Mouse (Mus musculus): Measurements from ENCODE around the gene Opn4. TPM values are rescaled to one million over a fixed set of nuclear protein-coding genes. Genes with fewer than 3 reads are reported as not detected.

Opn4 gene
- polyA plus RNA-seq, 1 experiment from 2014 or later, result not detected

GRCm38 (mm10) chr14:34589185-34589713 is 10.7 kb downstream of the Opn4 start:
- ATAC-seq (ENCODE audit: low FRiP score, low read depth), result no peak
- Histone ChIP-seq H3K4me1 (replicated peaks) (no peaks in the 10 kb centered on the region), H3K27ac (replicated peaks) (no peak overlapping the region), H3K4me3 (no peak overlapping the region), H3K9me3 (no peaks in the 10 kb centered on the region), H3K36me3 (no peaks in the 10 kb centered on the region), H3K27me3 (no peaks in the 10 kb centered on the region), H3K9ac (no peak overlapping the region), H3K4me2 (no peak overlapping the region)
- 90% methylated on average over 8 of the region's 8 CpGs for WGBS

- 78% methylated on average over 8 of the region's 8 CpGs for WGBS
- Histone ChIP-seq H3K9me3 (no peaks in the 10 kb centered on the region), H3K27me3 (no peaks in the 10 kb centered on the region), H3K4me2 (no peak within 1 kb of the TSS), H3K36me3 (no peaks in the 10 kb centered on the region), H3K27ac (replicated peaks) (no peak within 1 kb of the TSS), H3K9ac (no peak within 1 kb of the TSS), H3K4me1 (replicated peaks) (no peaks in the 10 kb centered on the region), H3K4me3 (no peak within 1 kb of the TSS)
- ATAC-seq (ENCODE audit: low FRiP score, low read depth), result no peak
Measured at GRCm38 (mm10) chr14:34588498-34588897, 11.4 kb downstream of the Opn4 start, which contains the start of gene Ldb3. Ldb3 (minus strand) TSS chr14:34588682.

GRCm38 (mm10) chr14:34588005-34588404 is 11.9 kb downstream of the Opn4 start:
- Histone ChIP-seq H3K27me3 (no peaks in the 10 kb centered on the region), H3K9me3 (no peaks in the 10 kb centered on the region), H3K36me3 (no peaks in the 10 kb centered on the region), H3K9ac (no peak overlapping the region), H3K4me1 (replicated peaks) (no peaks in the 10 kb centered on the region), H3K27ac (replicated peaks) (no peak overlapping the region), H3K4me3 (no peak overlapping the region), H3K4me2 (no peak overlapping the region)
- WGBS, result 79% methylated on average over 5 of the region's 5 CpGs
- ATAC-seq (ENCODE audit: low FRiP score, low read depth), result no peak

- Histone ChIP-seq H3K4me3 (no peak overlapping the region), H3K9ac (no peak overlapping the region), H3K4me1 (replicated peaks) (no peaks in the 10 kb centered on the region), H3K27me3 (no peaks in the 10 kb centered on the region), H3K4me2 (no peak overlapping the region), H3K36me3 (no peaks in the 10 kb centered on the region), H3K27ac (replicated peaks) (no peak overlapping the region), H3K9me3 (no peaks in the 10 kb centered on the region)
- 86% methylated on average over 3 of the region's 3 CpGs for WGBS
- ATAC-seq (ENCODE audit: low FRiP score, low read depth), result no peak
Measured at GRCm38 (mm10) chr14:34586871-34587270, 13.1 kb downstream of the Opn4 start.

- H3K4me2 ChIP-seq, result no peak overlapping the region
- ATAC-seq (ENCODE audit: low FRiP score, low read depth), result no peak
- H3K9ac ChIP-seq, result no peak overlapping the region
- no peaks in the 10 kb centered on the region for H3K4me1 ChIP-seq (replicated peaks)
- no peak overlapping the region for H3K27ac ChIP-seq (replicated peaks)
- no peaks in the 10 kb centered on the region for H3K27me3 ChIP-seq
- no peaks in the 10 kb centered on the region for H3K9me3 ChIP-seq
- no peak overlapping the region for H3K4me3 ChIP-seq
- no peaks in the 10 kb centered on the region for H3K36me3 ChIP-seq
- 86% methylated on average over 9 of the region's 9 CpGs for WGBS
Measured at GRCm38 (mm10) chr14:34585358-34586105, 14.4 kb downstream of the Opn4 start.

- Histone ChIP-seq H3K36me3 (no peaks in the 10 kb centered on the region), H3K27me3 (no peaks in the 10 kb centered on the region), H3K4me1 (replicated peaks) (no peaks in the 10 kb centered on the region), H3K9me3 (no peaks in the 10 kb centered on the region), H3K9ac (no peak overlapping the region), H3K27ac (replicated peaks) (no peak overlapping the region), H3K4me3 (no peak overlapping the region), H3K4me2 (no peak overlapping the region)
- ATAC-seq (ENCODE audit: low FRiP score, low read depth), result no peak
- WGBS, result 77% methylated on average over 3 of the region's 3 CpGs
Measured at GRCm38 (mm10) chr14:34582740-34583427, 17.1 kb downstream of the Opn4 start.

- Histone ChIP-seq H3K4me1 (replicated peaks) (no peaks in the 10 kb centered on the region), H3K9ac (no peak overlapping the region), H3K4me2 (no peak overlapping the region), H3K36me3 (no peaks in the 10 kb centered on the region), H3K27ac (replicated peaks) (no peak overlapping the region), H3K4me3 (no peak overlapping the region), H3K9me3 (no peaks in the 10 kb centered on the region), H3K27me3 (no peaks in the 10 kb centered on the region)
- WGBS, result 81% methylated on average over 4 of the region's 4 CpGs
- peak; percentile 46; the same call in 1 of the 2 replicates for ATAC-seq (ENCODE audit: low FRiP score, low read depth)
Measured at GRCm38 (mm10) chr14:34576858-34577257, 23.1 kb downstream of the Opn4 start.

- WGBS, result 74% methylated on average over 2 of the region's 2 CpGs
- Histone ChIP-seq H3K27me3 (no peaks in the 10 kb centered on the region), H3K4me1 (replicated peaks) (no peaks in the 10 kb centered on the region; the same call in 1 of the 2 replicates), H3K4me3 (no peak overlapping the region), H3K9me3 (no peaks in the 10 kb centered on the region), H3K27ac (replicated peaks) (no peak overlapping the region), H3K36me3 (no peaks in the 10 kb centered on the region), H3K9ac (no peak overlapping the region), H3K4me2 (no peak overlapping the region)
- no peak for ATAC-seq (ENCODE audit: low FRiP score, low read depth)
Measured at GRCm38 (mm10) chr14:34574068-34574467, 25.9 kb downstream of the Opn4 start.

GRCm38 (mm10) chr14:34573348-34573913 is 26.5 kb downstream of the Opn4 start:
- no peaks in the 10 kb centered on the region for H3K9me3 ChIP-seq
- H3K27ac ChIP-seq (replicated peaks), result no peak overlapping the region
- H3K4me3 ChIP-seq, result no peak overlapping the region
- H3K9ac ChIP-seq, result no peak overlapping the region
- no peak overlapping the region for H3K4me2 ChIP-seq
- 81% methylated on average over 9 of the region's 9 CpGs for WGBS
- H3K4me1 ChIP-seq (replicated peaks), result no peaks in the 10 kb centered on the region; the same call in 1 of the 2 replicates
- no peaks in the 10 kb centered on the region for H3K27me3 ChIP-seq
- H3K36me3 ChIP-seq, result no peaks in the 10 kb centered on the region
- ATAC-seq (ENCODE audit: low FRiP score, low read depth), result no peak

- Histone ChIP-seq H3K4me3 (no peak overlapping the region), H3K27me3 (no peaks in the 10 kb centered on the region), H3K4me1 (replicated peaks) (no peaks in the 10 kb centered on the region; the same call in 1 of the 2 replicates), H3K36me3 (no peaks in the 10 kb centered on the region), H3K27ac (replicated peaks) (no peak overlapping the region), H3K4me2 (no peak overlapping the region), H3K9ac (no peak overlapping the region), H3K9me3 (no peaks in the 10 kb centered on the region)
- no peak for ATAC-seq (ENCODE audit: low FRiP score, low read depth)
- 86% methylated on average over 17 of the region's 17 CpGs for WGBS
Measured at GRCm38 (mm10) chr14:34571610-34572387, 28.1 kb downstream of the Opn4 start.

GRCm38 (mm10) chr14:34570903-34571302 is 29.0 kb downstream of the Opn4 start:
- Histone ChIP-seq H3K4me2 (no peak overlapping the region), H3K27ac (replicated peaks) (no peak overlapping the region), H3K9me3 (no peaks in the 10 kb centered on the region), H3K36me3 (no peaks in the 10 kb centered on the region), H3K4me1 (replicated peaks) (no peaks in the 10 kb centered on the region; the same call in 1 of the 2 replicates), H3K27me3 (no peaks in the 10 kb centered on the region), H3K4me3 (no peak overlapping the region), H3K9ac (no peak overlapping the region)
- ATAC-seq (ENCODE audit: low FRiP score, low read depth), result no peak
- WGBS, result 86% methylated on average over 4 of the region's 4 CpGs
